Mouse (Mus musculus) neural tube, embryonic 12.5 days (tissue): ENCODE measurements around the gene Srebf2. TPM values are rescaled to one million over a fixed set of nuclear protein-coding genes. Genes with fewer than 3 reads are reported as not detected.

Source experiments
- ATAC-seq: fragments of 200-750 bp; cut with Nextera tagmentation; 2 replicates; pipeline ENCODE4 v1.8.0; 2017; ENCODE audit warnings: low read depth, mild to moderate bottlenecking, moderate TSS enrichment, moderate library complexity; ENCODE audit not compliant: low FRiP score
- H3K27ac ChIP-seq: fragments of 300-500 bp; sonication (generic); 2 replicates; pipeline ENCODE4 v1.5.1; 2016
- H3K27me3 ChIP-seq: fragments of 300-500 bp; sonication (generic); replicated peaks from 2 replicates; pipeline ENCODE4 v1.6.1; 2016; ENCODE audit warnings: mild to moderate bottlenecking
- H3K36me3 ChIP-seq: fragments of 300-500 bp; sonication (generic); 2 replicates; pipeline ENCODE4 v1.6.1; 2016; ENCODE audit warnings: mild to moderate bottlenecking
- H3K4me1 ChIP-seq: fragments of 300-500 bp; sonication (generic); 2 replicates; pipeline ENCODE4 v1.6.1; 2016
- H3K4me2 ChIP-seq: fragments of 300-500 bp; sonication (generic); replicated peaks from 2 replicates; pipeline ENCODE4 v1.6.1; 2016; ENCODE audit warnings: mild to moderate bottlenecking
- H3K4me3 ChIP-seq: fragments of 300-500 bp; sonication (generic); 2 replicates; pipeline ENCODE4 v1.5.1; 2016
- H3K9ac ChIP-seq: fragments of 300-500 bp; sonication (generic); 2 replicates; pipeline ENCODE4 v1.6.1; 2016; ENCODE audit warnings: mild to moderate bottlenecking
- H3K9me3 ChIP-seq: fragments of 300-500 bp; sonication (generic); 2 replicates; pipeline ENCODE4 v1.6.1; 2016; ENCODE audit warnings: mild to moderate bottlenecking
- WGBS: fragments of 180-500 bp; shearing (Covaris S2); methylation state at CpG from one replicate; pipeline ENCODE4 v1.1.7; 2016; 5-methylcytosine and 5-hydroxymethylcytosine counted together
- polyA plus RNA-seq: library from polyadenylated mRNA; unstranded; fragments of >200 nt; fragmentation: Nextera tagmentation; extraction: Ambion mirVana; gene quantifications from 2 replicates; pipeline ENCODE4 v1.2.1, GENCODE M21; 2016

Srebf2 gene
- polyA plus RNA-seq, 1 experiment from 2014 or later: 238 TPM

GRCm38 (mm10) chr15:82204680-82205371 lies 57.8 kb downstream of the Srebf2 start:
- H3K27me3 ChIP-seq: peaks cover 47% of the 10 kb centered on the region
- H3K36me3 ChIP-seq: peaks cover 65% of the 10 kb centered on the region
- 62% methylated on average over 10 of the region's 10 CpGs for WGBS
- no peak overlapping the region for H3K9ac ChIP-seq
- H3K27ac ChIP-seq: no peak overlapping the region
- peaks cover 20% of the 10 kb centered on the region for H3K4me1 ChIP-seq
- no peak overlapping the region for H3K4me3 ChIP-seq
- H3K4me2 ChIP-seq: no peak overlapping the region
- H3K9me3 ChIP-seq: no peaks in the 10 kb centered on the region
- no peak for ATAC-seq

GRCm38 (mm10) chr15:82206365-82207104 lies 59.6 kb downstream of the Srebf2 start:
- no peak overlapping the region for H3K9ac ChIP-seq
- no peaks in the 10 kb centered on the region for H3K9me3 ChIP-seq
- H3K27me3 ChIP-seq: peaks cover 64% of the 10 kb centered on the region
- H3K4me2 ChIP-seq: peak overlapping the region; percentile 23; the same call in 1 of the 2 replicates
- peaks cover 50% of the 10 kb centered on the region for H3K36me3 ChIP-seq
- no peak overlapping the region for H3K4me3 ChIP-seq
- H3K27ac ChIP-seq: no peak overlapping the region
- peak; percentile 38; the same call in 1 of the 2 replicates for ATAC-seq
- peaks cover 22% of the 10 kb centered on the region for H3K4me1 ChIP-seq
- WGBS: 61% methylated on average over 9 of the region's 9 CpGs

- Histone ChIP-seq H3K4me1 (peaks cover 27% of the 10 kb centered on the region), H3K27me3 (peaks cover 70% of the 10 kb centered on the region), H3K4me2 (peak overlapping the region; percentile 23), H3K27ac (no peak overlapping the region), H3K36me3 (peaks cover 45% of the 10 kb centered on the region), H3K9me3 (no peaks in the 10 kb centered on the region), H3K4me3 (no peak overlapping the region), H3K9ac (no peak overlapping the region)
- ATAC-seq: no peak
- 11% methylated on average over 34 of the region's 34 CpGs for WGBS
Observed at GRCm38 (mm10) chr15:82207105-82207459, 60.1 kb downstream of the Srebf2 start.

- peaks cover 76% of the 10 kb centered on the region for H3K27me3 ChIP-seq
- peak overlapping the region; percentile 23 for H3K4me2 ChIP-seq
- H3K36me3 ChIP-seq: peaks cover 39% of the 10 kb centered on the region
- no peaks in the 10 kb centered on the region for H3K9me3 ChIP-seq
- no peak overlapping the region for H3K4me3 ChIP-seq
- 18% methylated on average over 30 of the region's 30 CpGs for WGBS
- no peak overlapping the region for H3K27ac ChIP-seq
- no peak overlapping the region for H3K9ac ChIP-seq
- peaks cover 33% of the 10 kb centered on the region for H3K4me1 ChIP-seq
- ATAC-seq: no peak
Observed at GRCm38 (mm10) chr15:82207504-82208219, 60.7 kb downstream of the Srebf2 start.

GRCm38 (mm10) chr15:82208307-82208706 lies 61.3 kb downstream of the Srebf2 start:
- Histone ChIP-seq H3K4me3 (no peak overlapping the region), H3K36me3 (peaks cover 33% of the 10 kb centered on the region), H3K27me3 (peaks cover 82% of the 10 kb centered on the region), H3K4me2 (no peak overlapping the region), H3K4me1 (peaks cover 36% of the 10 kb centered on the region), H3K27ac (no peak overlapping the region), H3K9me3 (no peaks in the 10 kb centered on the region), H3K9ac (no peak overlapping the region)
- ATAC-seq: no peak
- WGBS: 83% methylated on average over 8 of the region's 8 CpGs

- H3K9me3 ChIP-seq: no peaks in the 10 kb centered on the region
- no peak overlapping the region for H3K9ac ChIP-seq
- H3K4me2 ChIP-seq: no peak overlapping the region
- H3K27me3 ChIP-seq: peaks cover 92% of the 10 kb centered on the region
- no peak overlapping the region for H3K4me3 ChIP-seq
- peaks cover 36% of the 10 kb centered on the region for H3K4me1 ChIP-seq
- H3K36me3 ChIP-seq: peaks cover 21% of the 10 kb centered on the region
- no peak overlapping the region for H3K27ac ChIP-seq
- 79% methylated on average over 13 of the region's 13 CpGs for WGBS
- ATAC-seq: no peak
Observed at GRCm38 (mm10) chr15:82209295-82210050, 62.5 kb downstream of the Srebf2 start.

GRCm38 (mm10) chr15:82210801-82211200 lies 63.8 kb downstream of the Srebf2 start:
- ATAC-seq: no peak
- Histone ChIP-seq H3K4me1 (peaks cover 36% of the 10 kb centered on the region), H3K9me3 (no peaks in the 10 kb centered on the region), H3K27ac (no peak overlapping the region), H3K27me3 (peaks cover 95% of the 10 kb centered on the region), H3K4me2 (no peak overlapping the region), H3K9ac (no peak overlapping the region), H3K36me3 (peaks cover 8% of the 10 kb centered on the region), H3K4me3 (no peak overlapping the region)
- 35% methylated on average over 1 of the region's 1 CpGs for WGBS

GRCm38 (mm10) chr15:82211281-82211680 lies 64.3 kb downstream of the Srebf2 start:
- Histone ChIP-seq H3K4me3 (no peak overlapping the region), H3K27me3 (peaks cover 93% of the 10 kb centered on the region), H3K36me3 (peaks cover 3% of the 10 kb centered on the region; the same call in 1 of the 2 replicates), H3K27ac (no peak overlapping the region), H3K9me3 (no peaks in the 10 kb centered on the region), H3K9ac (no peak overlapping the region), H3K4me1 (peaks cover 38% of the 10 kb centered on the region), H3K4me2 (peak overlapping the region; percentile 64)
- ATAC-seq: no peak
- WGBS: 3% methylated on average over 11 of the region's 11 CpGs

GRCm38 (mm10) chr15:82211911-82212751 lies 65.2 kb downstream of the Srebf2 start:
- H3K4me3 ChIP-seq: peak overlapping the region; percentile 40
- ATAC-seq: peak; percentile 45; the same call in 1 of the 2 replicates
- H3K9ac ChIP-seq: peak overlapping the region; percentile 42
- peak overlapping the region; percentile 64 for H3K4me2 ChIP-seq
- WGBS: under 1% methylated on average over 112 of the region's 112 CpGs
- H3K27me3 ChIP-seq: peaks cover 92% of the 10 kb centered on the region
- H3K4me1 ChIP-seq: peaks cover 38% of the 10 kb centered on the region
- no peak overlapping the region for H3K27ac ChIP-seq
- no peaks in the 10 kb centered on the region; the same call in 1 of the 2 replicates for H3K36me3 ChIP-seq
- H3K9me3 ChIP-seq: no peaks in the 10 kb centered on the region

GRCm38 (mm10) chr15:82212752-82213063 lies 65.7 kb downstream of the Srebf2 start, which contains the start of gene Shisa8:
Shisa8 (minus strand) TSS chr15:82212815.
- peak within 1 kb of the TSS; percentile 42 for H3K9ac ChIP-seq
- H3K27ac ChIP-seq: no peak within 1 kb of the TSS
- H3K36me3 ChIP-seq: no peaks in the 10 kb centered on the region; the same call in 1 of the 2 replicates
- H3K4me3 ChIP-seq: peak within 1 kb of the TSS; percentile 40
- WGBS: under 1% methylated on average over 23 of the region's 34 CpGs
- H3K27me3 ChIP-seq: peaks cover 89% of the 10 kb centered on the region
- ATAC-seq: no peak
- peaks cover 34% of the 10 kb centered on the region for H3K4me1 ChIP-seq
- peak within 1 kb of the TSS; percentile 64 for H3K4me2 ChIP-seq
- H3K9me3 ChIP-seq: no peaks in the 10 kb centered on the region

GRCm38 (mm10) chr15:82213222-82213621 lies 66.2 kb downstream of the Srebf2 start:
- ATAC-seq: no peak
- H3K27me3 ChIP-seq: peaks cover 86% of the 10 kb centered on the region
- no peaks in the 10 kb centered on the region for H3K36me3 ChIP-seq
- 9% methylated on average over 4 of the region's 4 CpGs for WGBS
- no peak overlapping the region for H3K4me3 ChIP-seq
- no peak overlapping the region for H3K27ac ChIP-seq
- H3K4me1 ChIP-seq: peaks cover 31% of the 10 kb centered on the region
- H3K4me2 ChIP-seq: no peak overlapping the region
- H3K9ac ChIP-seq: no peak overlapping the region
- no peaks in the 10 kb centered on the region for H3K9me3 ChIP-seq
